35 mouse cellular contexts compared by ENCODE assay signal in the genomic region with DNA sequence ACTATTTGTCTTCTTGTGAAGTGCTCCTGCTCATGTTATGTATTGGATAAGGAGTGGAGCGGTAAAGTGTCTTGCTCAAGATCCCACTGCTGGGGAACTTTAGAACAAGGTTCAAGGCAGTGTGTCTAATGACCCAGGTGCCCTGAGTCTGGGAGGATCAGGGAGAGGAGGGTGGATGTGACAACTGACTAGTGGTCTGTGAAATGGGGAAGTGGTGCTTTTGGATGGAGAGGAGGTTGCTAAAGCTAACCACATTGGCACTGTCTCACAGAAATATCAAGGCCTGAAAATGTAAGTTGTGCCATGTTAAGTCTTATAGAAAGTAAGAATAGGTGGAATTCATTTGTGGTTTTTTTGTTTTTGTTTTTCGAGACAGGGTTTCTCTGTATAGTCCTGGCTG. TPM values are rescaled to one million over a fixed set of nuclear protein-coding genes. Genes with fewer than 3 reads are reported as not detected.
DNase-seq lines count a peak whose midpoint lies in the region; ATAC-seq and TF ChIP-seq lines count a peak whose summit lies in the region.
"Had no signal": no experiment of that assay in that cellular context is flagged by ENCODE, and none has a peak within 500 bp of the region (broad histone marks: within the 10 kb centered on the region; RNA-seq: fewer than 3 reads in every experiment).

No protein-coding gene starts in this region.

- peak; percentile 22 for DNase-seq in liver, postnatal 0 days
- no peak for DNase-seq in liver, embryonic 11.5 days (ENCODE audit: low spot score)
- DNase-seq in MEL (ENCODE audit: low read depth, low spot score) = peak; percentile 77
- DNase-seq in splenic B cell, adult 2 months (ENCODE audit: low read depth, low spot score) = peak; percentile 61
- DNase-seq in frontal cortex, postnatal 14 days (ENCODE audit: low spot score in 2 of 2) = no peak
- no peak for DNase-seq in left cerebral cortex, adult 11 months (ENCODE audit: low spot score)
- DNase-seq: adrenal gland, postnatal 25 days; cerebellum, adult 18-20 months; cerebellum, postnatal 10 days; gastrocnemius, postnatal 25 days; heart, adult 2 months; kidney, adult 8-10 months; kidney, postnatal 4 days; lung, adult 2 months; lung, postnatal 14 days; right cerebral cortex, adult 18-20 months; spleen, adult 18-20 months; thymus, adult 18-20 months; thymus, postnatal 25 days had no signal

- peaks cover 83% of the 10 kb centered on the region for H3K36me3 ChIP-seq in liver, postnatal 0 days (replicated peaks; ENCODE audit: insufficient read depth, low read length)
- H3K36me3 ChIP-seq in liver, embryonic 11.5 days (ENCODE audit: control insufficient read depth, insufficient read depth, low read length) = peaks cover 88% of the 10 kb centered on the region
- peaks cover 15 to 48% of the 10 kb centered on the region in 2 experiments for H3K36me3 ChIP-seq in MEL (ENCODE audit: control insufficient read depth in 1 of 2, insufficient read depth in 2 of 2, low read length in 2 of 2)
- peaks cover 4% of the 10 kb centered on the region for H3K36me3 ChIP-seq in splenic B cell, adult 2 months (ENCODE audit: control insufficient read depth, insufficient read depth, low read length, poor library complexity, severe bottlenecking)
- peaks cover 6% of the 10 kb centered on the region; the same call in 1 of the 2 replicates for H3K36me3 ChIP-seq in hindbrain, embryonic 16.5 days (ENCODE audit: control insufficient read depth, insufficient read depth, low read length)

- H3K27me3 ChIP-seq in liver, postnatal 0 days (ENCODE audit: insufficient read depth, low read length) = no peaks in the 10 kb centered on the region
- H3K27me3 ChIP-seq in liver, embryonic 11.5 days (replicated peaks; ENCODE audit: control insufficient read depth, insufficient read depth, low read length) = no peaks in the 10 kb centered on the region
- H3K27me3 ChIP-seq in MEL (ENCODE audit: control insufficient read depth in 1 of 2, insufficient read depth in 2 of 2, low read length in 2 of 2) = no peaks in the 10 kb centered on the region
- H3K27me3 ChIP-seq in splenic B cell, adult 2 months (ENCODE audit: control insufficient read depth, insufficient read depth, low read length, poor library complexity, severe bottlenecking) = no peaks in the 10 kb centered on the region
- no peaks in the 10 kb centered on the region for H3K27me3 ChIP-seq in hindbrain, embryonic 16.5 days (replicated peaks; ENCODE audit: control insufficient read depth, insufficient read depth, low read length)
- H3K27me3 ChIP-seq: embryonic facial prominence, embryonic 15.5 days; forebrain, embryonic 13.5 days; heart, embryonic 12.5 days; hindbrain, embryonic 15.5 days; limb, embryonic 12.5 days; megakaryocyte, embryonic 14.5 days; midbrain, embryonic 13.5 days; neural tube, embryonic 15.5 days had no signal

- no peak overlapping the region for H3K4me2 ChIP-seq in liver, postnatal 0 days (ENCODE audit: low read depth, low read length)
- no peak overlapping the region for H3K4me2 ChIP-seq in liver, embryonic 11.5 days
- H3K4me2 ChIP-seq in hindbrain, embryonic 16.5 days (ENCODE audit: low read length) = no peak overlapping the region
- H3K4me2 ChIP-seq: embryonic facial prominence, embryonic 15.5 days; forebrain, embryonic 13.5 days; heart, embryonic 12.5 days; hindbrain, embryonic 15.5 days; limb, embryonic 12.5 days; midbrain, embryonic 13.5 days; neural tube, embryonic 15.5 days had no signal

- WGBS in liver, postnatal 0 days (ENCODE audit: insufficient replicate concordance) = 76% methylated on average over 2 of the region's 2 CpGs
- WGBS in liver, embryonic 11.5 days = 92% methylated on average over 2 of the region's 2 CpGs
- whole genome bisulfite sequencing in hindbrain, embryonic 16.5 days = 97% methylated on average over 2 of the region's 2 CpGs

- no peaks in the 10 kb centered on the region for H3K4me1 ChIP-seq in liver, postnatal 0 days (ENCODE audit: insufficient read depth)
- H3K4me1 ChIP-seq in liver, embryonic 11.5 days (replicated peaks; ENCODE audit: control insufficient read depth, insufficient read depth, low read length) = no peaks in the 10 kb centered on the region
- H3K4me1 ChIP-seq in MEL (ENCODE audit: control insufficient read depth in 1 of 2, insufficient read depth in 2 of 2, low read length in 2 of 2) = no peaks in the 10 kb centered on the region
- no peaks in the 10 kb centered on the region for H3K4me1 ChIP-seq in hindbrain, embryonic 16.5 days (ENCODE audit: control insufficient read depth, insufficient read depth, low read depth, low read length)
- H3K4me1 ChIP-seq: embryonic facial prominence, embryonic 10.5 days; embryonic facial prominence, embryonic 15.5 days; forebrain, embryonic 13.5 days; heart, embryonic 12.5 days; hindbrain, embryonic 10.5 days; hindbrain, embryonic 15.5 days; limb, embryonic 12.5 days; midbrain, embryonic 13.5 days; neural tube, embryonic 15.5 days had no signal

- no peak overlapping the region for H3K4me3 ChIP-seq in liver, postnatal 0 days (ENCODE audit: low read depth, low read length)
- H3K4me3 ChIP-seq in liver, embryonic 11.5 days (ENCODE audit: low read depth, low read length) = no peak overlapping the region
- H3K4me3 ChIP-seq in MEL (ENCODE audit: control insufficient read depth in 1 of 2, insufficient read depth in 1 of 2, low read depth in 2 of 2, low read length in 2 of 2) = no peak overlapping the region
- no peak overlapping the region for H3K4me3 ChIP-seq in hindbrain, embryonic 16.5 days (ENCODE audit: low read length)
- H3K4me3 ChIP-seq: embryonic facial prominence, embryonic 10.5 days; embryonic facial prominence, embryonic 15.5 days; forebrain, embryonic 13.5 days; heart, adult 2 months; heart, embryonic 12.5 days; hindbrain, embryonic 10.5 days; hindbrain, embryonic 15.5 days; limb, embryonic 12.5 days; megakaryocyte, embryonic 14.5 days; midbrain, embryonic 13.5 days; neural tube, embryonic 15.5 days had no signal

- TF ChIP-seq CTCF in liver, postnatal 0 days (IDR thresholded peaks at IDR 0.05; ENCODE audit: low read depth) = no peak
- TF ChIP-seq CTCF in MEL (IDR thresholded peaks at IDR 0.05 in 2 of 3, conservative IDR thresholded peaks at IDR 0.05 in 1 of 3; ENCODE audit: control insufficient read depth in 1 of 3, insufficient read depth in 1 of 3, low read depth in 2 of 3, low read length in 3 of 3, poor library complexity in 1 of 3, severe bottlenecking in 1 of 3) = no peak

- no peak for TF ChIP-seq RAD21 in MEL (IDR thresholded peaks at IDR 0.05; ENCODE audit: low read depth, low read length)

- TF ChIP-seq POLR2A in MEL (IDR thresholded peaks at IDR 0.05; ENCODE audit: control insufficient read depth in 1 of 2, insufficient read depth in 1 of 2, low read depth in 1 of 2, low read length in 2 of 2, poor library complexity in 1 of 2) = no peak

- no peak overlapping the region for H3K9ac ChIP-seq in liver, postnatal 0 days (replicated peaks)
- no peak overlapping the region for H3K9ac ChIP-seq in liver, embryonic 11.5 days (ENCODE audit: low read depth, low read length)
- H3K9ac ChIP-seq in MEL (ENCODE audit: control insufficient read depth, low read depth, low read length, poor library complexity, severe bottlenecking) = no peak overlapping the region
- H3K9ac ChIP-seq in hindbrain, embryonic 16.5 days (ENCODE audit: low read depth, low read length) = no peak overlapping the region
- H3K9ac ChIP-seq: embryonic facial prominence, embryonic 15.5 days; forebrain, embryonic 13.5 days; heart, embryonic 12.5 days; hindbrain, embryonic 15.5 days; limb, embryonic 12.5 days; midbrain, embryonic 13.5 days; neural tube, embryonic 15.5 days had no signal

- TF ChIP-seq EP300 in liver, postnatal 0 days (IDR thresholded peaks at IDR 0.05; ENCODE audit: low read depth) = no peak
- no peak for TF ChIP-seq EP300 in MEL (IDR thresholded peaks at IDR 0.05; ENCODE audit: low read depth in 1 of 2, low read length in 2 of 2)

- H3K79me2 ChIP-seq in MEL (ENCODE audit: control insufficient read depth, insufficient read depth, low read length, poor library complexity) = peaks cover 2% of the 10 kb centered on the region; the same call in 1 of the 2 replicates

- H3K27ac ChIP-seq in liver, postnatal 0 days (ENCODE audit: low read depth) = no peak overlapping the region
- H3K27ac ChIP-seq in liver, embryonic 11.5 days (ENCODE audit: low read depth, low read length) = no peak overlapping the region
- no peak overlapping the region for H3K27ac ChIP-seq in MEL (ENCODE audit: control insufficient read depth, low read depth, low read length)
- no peak overlapping the region for H3K27ac ChIP-seq in hindbrain, embryonic 16.5 days (ENCODE audit: low read depth, low read length)
- H3K27ac ChIP-seq: embryonic facial prominence, embryonic 10.5 days; embryonic facial prominence, embryonic 15.5 days; forebrain, embryonic 13.5 days; heart, adult 2 months; hindbrain, embryonic 10.5 days; hindbrain, embryonic 15.5 days; kidney, postnatal 0 days; limb, embryonic 12.5 days; midbrain, embryonic 13.5 days; neural tube, embryonic 15.5 days; stomach, postnatal 0 days had no signal

- peak; percentile 23; the same call in 1 of the 2 replicates for ATAC-seq in liver, postnatal 0 days
- no peak for ATAC-seq in liver, embryonic 11.5 days (replicated peaks; ENCODE audit: low FRiP score)
- peak; percentile 92 to 97 for ATAC-seq in hematopoietic stem cell, adult 5-6 weeks (replicated peaks in 1 of 2; ENCODE audit: insufficient read depth in 1 of 2, low FRiP score in 2 of 2, low TSS enrichment in 1 of 2, low read depth in 1 of 2, poor library complexity in 2 of 2, severe bottlenecking in 2 of 2)
- ATAC-seq in hindbrain, embryonic 16.5 days = no peak
- ATAC-seq: forebrain, embryonic 13.5 days; intestine, embryonic 16.5 days; midbrain, embryonic 13.5 days had no signal

- no peaks in the 10 kb centered on the region for H3K9me3 ChIP-seq in liver, postnatal 0 days (ENCODE audit: low read length)
- H3K9me3 ChIP-seq in liver, embryonic 11.5 days (ENCODE audit: control insufficient read depth, low read length) = no peaks in the 10 kb centered on the region
- no peaks in the 10 kb centered on the region for H3K9me3 ChIP-seq in MEL (replicated peaks; ENCODE audit: insufficient read depth, low read length)
- H3K9me3 ChIP-seq in hindbrain, embryonic 16.5 days (ENCODE audit: control insufficient read depth, low read length) = no peaks in the 10 kb centered on the region
- H3K9me3 ChIP-seq: embryonic facial prominence, embryonic 10.5 days; embryonic facial prominence, embryonic 15.5 days; forebrain, embryonic 13.5 days; G1E; heart, embryonic 12.5 days; hindbrain, embryonic 10.5 days; hindbrain, embryonic 15.5 days; limb, embryonic 12.5 days; megakaryocyte, embryonic 14.5 days; midbrain, embryonic 13.5 days; neural tube, embryonic 15.5 days had no signal

RNA-seq across cellular contexts. Expression of a gene that starts 10.4 kb away (rescaled TPM):
- polyA plus RNA-seq in liver, postnatal 0 days (2015; fragmentation: Nextera tagmentation; extraction: Ambion mirVana) = 43.5 and 55.4 TPM in 2 replicates
- polyA plus RNA-seq in liver, embryonic 11.5 days (2014; fragmentation: Nextera tagmentation; extraction: Ambion mirVana) = 278 and 324 TPM in 2 replicates
- total RNA-seq in MEL (2012; rRNA removed) = 355 and 397 TPM in 2 replicates
- 100 to 1,000 TPM in 1 of 2 experiments, not detected in 1; 459 TPM for polyA plus RNA-seq in MEL (2012; ENCODE audit: insufficient read depth in 1 of 2, insufficient read length in 2 of 2, low read depth in 1 of 2, low replicate concordance in 2 of 2, missing spikeins in 1 of 2)
- total RNA-seq in hematopoietic stem cell, adult 5-6 weeks (2017) = 183 and 185 TPM in 2 replicates
- polyA plus RNA-seq in hindbrain, embryonic 16.5 days (2015; fragmentation: Nextera tagmentation; extraction: Ambion mirVana) = 32.8 and 40.2 TPM in 2 replicates

RNA-seq across cellular contexts. Expression of a gene that starts 26.3 kb away (rescaled TPM):
- polyA plus RNA-seq in liver, postnatal 0 days (2015; fragmentation: Nextera tagmentation; extraction: Ambion mirVana) = 155 and 160 TPM in 2 replicates
- polyA plus RNA-seq in liver, embryonic 11.5 days (2014; fragmentation: Nextera tagmentation; extraction: Ambion mirVana) = 80.3 and 95.8 TPM in 2 replicates
- 11.1 and 29.9 TPM in 2 replicates for total RNA-seq in MEL (2012; rRNA removed)
- polyA plus RNA-seq in MEL (2012; ENCODE audit: insufficient read depth in 1 of 2, insufficient read length in 2 of 2, low read depth in 1 of 2, low replicate concordance in 2 of 2, missing spikeins in 1 of 2) = 10 to 100 TPM in 1 of 2 experiments, not detected in 1; 72.4 TPM
- 2.6 and 8.8 TPM in 2 replicates for total RNA-seq in hematopoietic stem cell, adult 5-6 weeks (2017)
- polyA plus RNA-seq in hindbrain, embryonic 16.5 days (2015; fragmentation: Nextera tagmentation; extraction: Ambion mirVana) = 15.8 and 17.3 TPM in 2 replicates

Comparison
In these comparisons a context has a peak if more than half of its experiments do, and no peak if none do; other contexts are left out.
1. ATAC-seq: peak in liver, postnatal 0 days (single experiment) and hematopoietic stem cell, adult 5-6 weeks (2 of 2); none in liver, embryonic 11.5 days (single experiment) and hindbrain, embryonic 16.5 days (single experiment).
2. DNase-seq: peak in liver, postnatal 0 days (single experiment), MEL (single experiment) and splenic B cell, adult 2 months (single experiment); none in liver, embryonic 11.5 days (single experiment), frontal cortex, postnatal 14 days (0 of 2) and left cerebral cortex, adult 11 months (single experiment).